ENCODE assay signal across 23 mouse cellular contexts in genomic region chr10:76596338-76596737, GRCm38 (mm10). TPM values are rescaled to one million over a fixed set of nuclear protein-coding genes. Genes with fewer than 3 reads are reported as not detected.
"Had no signal": no experiment of that assay in that cellular context is flagged by ENCODE, and none has a peak within 500 bp of the region (broad histone marks: within the 10 kb centered on the region; RNA-seq: fewer than 3 reads in every experiment).

No protein-coding gene starts in this region.

- H3K9me3 ChIP-seq: limb, embryonic 12.5 days; liver, embryonic 13.5 days; midbrain, embryonic 12.5 days; neural tube, embryonic 15.5 days had no signal

- H3K4me2 ChIP-seq: limb, embryonic 12.5 days; liver, embryonic 13.5 days; midbrain, embryonic 12.5 days; neural tube, embryonic 15.5 days had no signal

- H3K36me3 ChIP-seq: liver, embryonic 13.5 days; midbrain, embryonic 12.5 days; neural tube, embryonic 15.5 days had no signal

- H3K9ac ChIP-seq: limb, embryonic 12.5 days; liver, embryonic 13.5 days; midbrain, embryonic 12.5 days; neural tube, embryonic 15.5 days had no signal

- H3K4me1 ChIP-seq: limb, embryonic 12.5 days; liver, embryonic 13.5 days; midbrain, embryonic 12.5 days; neural tube, embryonic 15.5 days had no signal

- H3K27ac ChIP-seq: layer of hippocampus, adult 2 months; limb, embryonic 12.5 days; liver, embryonic 13.5 days; midbrain, embryonic 12.5 days; neural tube, embryonic 15.5 days had no signal

- H3K4me3 ChIP-seq: layer of hippocampus, adult 2 months; limb, embryonic 12.5 days; liver, embryonic 13.5 days; midbrain, embryonic 12.5 days; neural tube, embryonic 15.5 days had no signal

- H3K27me3 ChIP-seq: liver, embryonic 13.5 days; neural tube, embryonic 15.5 days had no signal

- DNase-seq: kidney, adult 18-20 months; kidney, postnatal 10 days; kidney, postnatal 4 days; liver; liver, embryonic 13.5 days; lung, adult 18-20 months; lung, postnatal 10 days; lung, postnatal 4 days; right cerebral cortex, adult 18-20 months; right cerebral cortex, postnatal 25 days; thymus, postnatal 36 days had no signal

RNA-seq across cellular contexts. Expression of gene Ftcd, which starts 20.9 kb away (rescaled TPM):
- total RNA-seq: layer of hippocampus, adult 2 months; layer of hippocampus, postnatal 10 days; left cerebral cortex, postnatal 36 days; megakaryocyte-erythroid progenitor cell, adult 5-6 weeks had no signal
- polyA plus RNA-seq: limb, embryonic 12.5 days; midbrain, embryonic 12.5 days; neural tube, embryonic 11.5 days; small intestine, adult 2 months had no signal

RNA-seq across cellular contexts. Expression of gene Spatc1l, which starts 34.3 kb away (rescaled TPM):
- total RNA-seq: layer of hippocampus, adult 2 months; layer of hippocampus, postnatal 10 days; left cerebral cortex, postnatal 36 days; megakaryocyte-erythroid progenitor cell, adult 5-6 weeks; midbrain, postnatal 0 days had no signal
- polyA plus RNA-seq: kidney, embryonic 14.5 days; limb, embryonic 12.5 days; liver, embryonic 13.5 days; midbrain, postnatal 0 days; neural tube, embryonic 11.5 days; neural tube, embryonic 15.5 days; thymus, postnatal 0 days had no signal
